Mouse (Mus musculus) ovary, adult 10 weeks (tissue): ENCODE results near the gene Usb1. TPM values are rescaled to one million over a fixed set of nuclear protein-coding genes. Genes with fewer than 3 reads are reported as not detected.

Experiments used
- polyA plus RNA-seq: library from polyadenylated mRNA; stranded (reverse); fragments of 350-450 nt; fragmentation: Illumina TruSeq; extraction: RNeasy Lipid Tissue Mini Kit (QIAGEN cat#74804); gene quantifications from one replicate; pipeline ENCODE4 v1.2.3, GENCODE M21; 2014

The Usb1 gene
- 1.9 TPM for polyA plus RNA-seq

DNA sequence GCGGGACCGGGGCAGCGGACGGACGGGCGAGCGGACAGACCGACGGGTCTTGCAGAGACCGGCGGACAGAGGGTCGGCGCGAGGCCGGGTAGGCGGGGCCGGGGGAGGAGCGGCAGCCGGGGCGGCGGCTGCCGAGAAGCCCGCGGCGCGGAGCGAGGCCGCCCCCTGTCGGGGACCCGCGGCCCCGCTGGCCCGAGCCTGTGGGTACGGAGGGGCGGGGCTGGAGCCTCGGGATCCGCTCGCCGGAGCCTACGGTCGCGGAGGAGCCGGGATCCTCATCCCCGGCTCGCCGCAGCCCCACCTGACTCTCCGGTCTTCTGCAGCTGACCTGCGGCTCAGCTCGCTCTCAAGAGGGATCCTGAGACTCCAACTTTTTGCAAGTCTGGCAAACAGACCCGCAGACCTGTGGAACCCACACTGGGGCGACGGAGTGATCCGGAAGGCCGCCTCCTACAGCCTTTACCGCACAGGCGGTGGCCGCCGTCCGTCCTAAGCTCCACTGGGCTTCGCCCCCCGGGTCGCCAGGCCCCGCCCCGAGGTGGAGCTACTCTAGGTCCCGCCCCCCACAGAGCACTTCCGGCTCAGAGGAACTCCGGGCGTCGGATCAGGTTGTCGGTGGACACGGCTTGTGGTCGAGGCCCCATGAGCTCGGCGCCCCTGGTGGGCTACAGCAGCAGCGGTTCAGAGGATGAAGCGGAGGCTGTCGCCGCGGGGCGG is at the start of gene Usb1, which contains the start of gene Zfp319:
TSS of gene Usb1 (plus strand) at position 565 of the 717 bp plus-strand sequence.
TSS of gene Zfp319 (minus strand) at position 231 of the 717 bp plus-strand sequence.

DNA sequence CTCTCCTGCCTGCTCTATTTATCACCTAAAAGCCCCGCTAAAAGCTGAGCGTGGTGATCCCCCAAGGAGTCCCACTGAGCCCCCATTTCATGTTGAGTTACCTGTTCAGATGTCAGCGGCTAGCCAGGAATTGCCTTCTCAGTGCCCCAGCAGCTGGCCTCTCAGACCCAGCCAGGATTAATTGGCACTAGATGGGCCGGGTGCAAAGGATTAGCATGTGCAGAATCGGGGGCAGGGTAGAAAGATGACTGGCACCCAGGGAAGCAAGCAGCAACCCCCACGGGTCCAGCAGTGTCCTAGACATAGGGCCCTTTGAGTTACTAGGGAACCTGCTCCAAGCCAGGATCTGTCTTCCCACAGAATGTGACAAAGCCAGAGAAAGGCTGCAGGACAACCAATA is 25.7 kb upstream of the Usb1 start, which contains the start of gene Cngb1:
TSS of gene Cngb1 (minus strand) at position 155 of the 400 bp plus-strand sequence.

DNA sequence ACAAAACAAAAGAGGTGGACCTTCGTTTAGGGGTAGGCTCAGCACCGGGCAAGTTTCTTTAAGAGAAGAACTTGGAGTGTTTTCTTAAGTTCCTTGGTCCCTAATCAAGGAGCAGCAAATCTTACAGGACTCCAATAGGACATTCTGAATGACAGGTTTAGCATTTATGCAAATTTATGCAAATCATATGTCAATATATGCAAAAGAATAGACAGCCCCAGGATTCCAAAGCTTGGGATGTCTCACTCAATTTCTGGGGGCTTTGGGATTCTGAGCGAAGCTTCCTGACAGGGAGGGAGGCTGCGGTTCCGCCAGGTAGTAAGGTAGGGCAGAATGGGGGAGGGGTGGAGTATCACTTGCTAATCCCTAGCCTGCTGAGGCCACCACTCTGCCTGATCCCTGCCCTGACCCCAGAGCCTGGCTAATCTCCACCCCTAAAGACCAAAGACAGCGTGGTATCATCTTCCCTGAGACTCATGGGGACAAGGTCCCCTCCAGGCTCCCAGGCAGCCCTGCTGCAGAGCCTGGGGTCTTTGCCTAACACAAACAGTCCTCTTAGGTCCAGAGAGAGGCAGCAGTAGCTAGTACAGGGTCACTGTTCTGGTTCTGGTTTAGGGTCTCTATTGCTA is 21.6 kb upstream of the Usb1 start, which contains the start of gene Tepp:
TSS of gene Tepp (plus strand) at position 225 of the 629 bp plus-strand sequence.

DNA sequence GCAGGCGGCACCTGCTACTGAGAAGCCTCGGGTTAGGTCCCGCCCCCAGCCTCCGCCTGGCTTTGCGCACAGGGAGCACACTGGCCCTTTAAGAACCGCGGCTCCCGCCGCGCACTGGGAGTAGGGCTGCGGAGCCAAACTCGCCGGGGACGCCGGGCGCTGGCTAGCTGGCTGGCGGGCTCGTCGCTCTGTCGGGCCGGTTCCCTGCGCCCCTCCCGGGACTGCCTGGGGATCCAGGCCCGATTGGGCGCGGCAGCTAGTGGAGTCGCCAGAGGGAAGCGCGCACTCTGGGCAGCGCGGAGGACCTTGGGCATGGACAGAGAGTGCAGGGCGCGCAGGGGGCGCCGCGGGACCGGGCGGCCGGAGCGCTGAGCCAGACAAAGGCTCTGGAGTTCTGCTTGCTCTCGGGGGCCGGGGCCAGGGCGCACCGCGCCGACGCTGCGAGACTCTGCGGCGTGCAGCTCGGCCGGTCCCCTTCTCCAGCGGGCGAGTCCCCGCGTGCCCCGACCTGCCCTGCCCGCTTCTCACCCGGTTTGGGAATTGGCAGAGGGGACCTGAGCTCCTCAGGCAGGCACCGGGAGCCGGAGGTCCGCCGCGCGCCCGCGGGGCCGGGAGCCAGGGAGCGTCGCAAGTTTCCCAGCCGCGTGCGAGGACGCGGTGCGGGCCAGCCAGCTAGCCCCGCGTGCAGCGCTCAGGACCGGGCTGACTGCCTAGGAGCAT is 20.2 kb downstream of the Usb1 start, which contains the start of gene Mmp15:
TSS of gene Mmp15 (plus strand) at position 118 of the 720 bp plus-strand sequence.

Other genes starting within 250 kb of the Usb1 start
- 1.9 TPM for gene Kifc3, start 129.5 kb upstream of the Usb1 start, polyA plus RNA-seq
- 1.2 TPM for gene Cngb1, start 25.7 kb upstream of the Usb1 start, polyA plus RNA-seq
- gene Tepp, start 21.7 kb upstream of the Usb1 start, polyA plus RNA-seq, result not detected
- gene Zfp319, start 334 bp upstream of the Usb1 start, polyA plus RNA-seq, result 3.4 TPM
- 0.34 TPM for gene Mmp15, start 20.0 kb downstream of the Usb1 start, polyA plus RNA-seq
- 57.6 TPM for gene Cfap20, start 102.6 kb downstream of the Usb1 start, polyA plus RNA-seq
- gene Csnk2a2, start 157.8 kb downstream of the Usb1 start, polyA plus RNA-seq, result 317 TPM
- gene Ccdc113, start 201.8 kb downstream of the Usb1 start, polyA plus RNA-seq, result 3.3 TPM
- not detected for gene Prss54, start 244.1 kb downstream of the Usb1 start, polyA plus RNA-seq